Mouse (Mus musculus): ENCODE data around the gene Tmem120b. TPM values are rescaled to one million over a fixed set of nuclear protein-coding genes. Genes with fewer than 3 reads are reported as not detected.

Gene Tmem120b
- polyA plus RNA-seq, 1 experiment from 2014 or later: 19.1 TPM

- Histone ChIP-seq H3K9me3 (no peaks in the 10 kb centered on the region), H3K27me3 (no peaks in the 10 kb centered on the region), H3K4me3 (no peak overlapping the region), H3K27ac (no peak overlapping the region), H3K9ac (no peak overlapping the region), H3K4me2 (replicated peaks) (no peak overlapping the region), H3K4me1 (no peaks in the 10 kb centered on the region; the same call in 1 of the 2 replicates), H3K36me3 (peaks cover 28% of the 10 kb centered on the region)
- WGBS: 54% methylated on average over 7 of the region's 7 CpGs
- ATAC-seq (ENCODE audit: low FRiP score, low read depth): no peak
Measured at GRCm38 (mm10) chr5:123102376-123102775, 34.2 kb downstream of the Tmem120b start.

GRCm38 (mm10) chr5:123103556-123103955 is 35.3 kb downstream of the Tmem120b start:
- Histone ChIP-seq H3K4me3 (no peak overlapping the region), H3K4me2 (replicated peaks) (no peak overlapping the region), H3K36me3 (peaks cover 28% of the 10 kb centered on the region), H3K4me1 (no peaks in the 10 kb centered on the region; the same call in 1 of the 2 replicates), H3K9me3 (no peaks in the 10 kb centered on the region), H3K27ac (no peak overlapping the region), H3K27me3 (no peaks in the 10 kb centered on the region), H3K9ac (no peak overlapping the region)
- WGBS: 51% methylated on average over 8 of the region's 8 CpGs
- no peak for ATAC-seq (ENCODE audit: low FRiP score, low read depth)

GRCm38 (mm10) chr5:123104769-123105168 is 36.6 kb downstream of the Tmem120b start:
- H3K4me2 ChIP-seq (replicated peaks): no peak overlapping the region
- H3K9ac ChIP-seq: no peak overlapping the region
- peaks cover 10% of the 10 kb centered on the region for H3K4me1 ChIP-seq
- H3K27me3 ChIP-seq: no peaks in the 10 kb centered on the region
- WGBS: 89% methylated on average over 6 of the region's 6 CpGs
- no peaks in the 10 kb centered on the region for H3K9me3 ChIP-seq
- no peak overlapping the region for H3K4me3 ChIP-seq
- ATAC-seq (ENCODE audit: low FRiP score, low read depth): no peak
- H3K36me3 ChIP-seq: peaks cover 23% of the 10 kb centered on the region
- H3K27ac ChIP-seq: no peak overlapping the region

- H3K36me3 ChIP-seq: peaks cover 10% of the 10 kb centered on the region
- ATAC-seq (ENCODE audit: low FRiP score, low read depth): no peak
- no peaks in the 10 kb centered on the region for H3K27me3 ChIP-seq
- no peak overlapping the region for H3K27ac ChIP-seq
- H3K9me3 ChIP-seq: no peaks in the 10 kb centered on the region
- peak overlapping the region; percentile 19 for H3K4me2 ChIP-seq (replicated peaks)
- H3K4me1 ChIP-seq: peaks cover 23% of the 10 kb centered on the region
- H3K4me3 ChIP-seq: no peak overlapping the region
- WGBS: 32% methylated on average over 13 of the region's 13 CpGs
- 0 out of 2 replicates have a peak overlapping the region, but pooled peaks have one; percentile 48 for H3K9ac ChIP-seq
Measured at GRCm38 (mm10) chr5:123109452-123110203, 41.4 kb downstream of the Tmem120b start.

GRCm38 (mm10) chr5:123110296-123110721 is 42.1 kb downstream of the Tmem120b start:
- peaks cover 8% of the 10 kb centered on the region for H3K36me3 ChIP-seq
- H3K9me3 ChIP-seq: no peaks in the 10 kb centered on the region
- no peak for ATAC-seq (ENCODE audit: low FRiP score, low read depth)
- H3K4me1 ChIP-seq: peaks cover 23% of the 10 kb centered on the region
- peak overlapping the region; percentile 48; the same call in 1 of the 2 replicates for H3K9ac ChIP-seq
- no peak overlapping the region for H3K4me3 ChIP-seq
- no peaks in the 10 kb centered on the region for H3K27me3 ChIP-seq
- 30% methylated on average over 13 of the region's 13 CpGs for WGBS
- H3K4me2 ChIP-seq (replicated peaks): peak overlapping the region; percentile 40
- no peak overlapping the region for H3K27ac ChIP-seq

- Histone ChIP-seq H3K27ac (no peak overlapping the region), H3K4me2 (replicated peaks) (no peak overlapping the region), H3K4me1 (peaks cover 23% of the 10 kb centered on the region), H3K27me3 (no peaks in the 10 kb centered on the region), H3K9ac (no peak overlapping the region), H3K36me3 (peaks cover 4% of the 10 kb centered on the region), H3K4me3 (no peak overlapping the region), H3K9me3 (no peaks in the 10 kb centered on the region)
- WGBS: 60% methylated on average over 11 of the region's 11 CpGs
- ATAC-seq (ENCODE audit: low FRiP score, low read depth): no peak
Measured at GRCm38 (mm10) chr5:123114109-123114508, 45.9 kb downstream of the Tmem120b start.

GRCm38 (mm10) chr5:123114924-123115323 is 46.7 kb downstream of the Tmem120b start:
- Histone ChIP-seq H3K4me1 (peaks cover 15% of the 10 kb centered on the region), H3K4me3 (no peak overlapping the region), H3K27me3 (no peaks in the 10 kb centered on the region), H3K9ac (no peak overlapping the region; the same call in 1 of the 2 replicates), H3K9me3 (no peaks in the 10 kb centered on the region), H3K36me3 (peaks cover 11% of the 10 kb centered on the region), H3K27ac (no peak overlapping the region), H3K4me2 (replicated peaks) (no peak overlapping the region)
- 42% methylated on average over 7 of the region's 7 CpGs for WGBS
- ATAC-seq (ENCODE audit: low FRiP score, low read depth): no peak

- no peak for ATAC-seq (ENCODE audit: low FRiP score, low read depth)
- 69% methylated on average over 8 of the region's 8 CpGs for WGBS
- no peak overlapping the region for H3K9ac ChIP-seq
Measured at GRCm38 (mm10) chr5:123116080-123116479, 47.9 kb downstream of the Tmem120b start.

GRCm38 (mm10) chr5:123117257-123117656 is 49.0 kb downstream of the Tmem120b start:
- no peak for ATAC-seq (ENCODE audit: low FRiP score, low read depth)
- no peak overlapping the region for H3K4me2 ChIP-seq (replicated peaks)
- H3K4me1 ChIP-seq: 0 out of 2 replicates have a peak, but pooled peaks cover 4% of the 10 kb centered on the region
- WGBS: 20% methylated on average over 10 of the region's 10 CpGs
- H3K27ac ChIP-seq: no peak overlapping the region
- no peak overlapping the region; the same call in 1 of the 2 replicates for H3K9ac ChIP-seq
- peaks cover 12% of the 10 kb centered on the region for H3K36me3 ChIP-seq
- H3K4me3 ChIP-seq: no peak overlapping the region
- H3K9me3 ChIP-seq: no peaks in the 10 kb centered on the region
- H3K27me3 ChIP-seq: no peaks in the 10 kb centered on the region

More at GRCm38 (mm10) chr5:123116080-123116479, 47.9 kb downstream of the Tmem120b start:
- H3K36me3 ChIP-seq: peaks cover 11% of the 10 kb centered on the region
- 0 out of 2 replicates have a peak, but pooled peaks cover 4% of the 10 kb centered on the region for H3K4me1 ChIP-seq
- no peaks in the 10 kb centered on the region for H3K27me3 ChIP-seq
- no peak overlapping the region for H3K27ac ChIP-seq
- H3K4me2 ChIP-seq (replicated peaks): no peak overlapping the region
- H3K4me3 ChIP-seq: no peak overlapping the region
- H3K9me3 ChIP-seq: no peaks in the 10 kb centered on the region

- 75% methylated on average over 8 of the region's 8 CpGs for WGBS
- H3K9ac ChIP-seq: no peak overlapping the region
- 0 out of 2 replicates have a peak, but pooled peaks cover 4% of the 10 kb centered on the region for H3K4me1 ChIP-seq
- peaks cover 3% of the 10 kb centered on the region; the same call in 1 of the 2 replicates for H3K9me3 ChIP-seq
- H3K4me3 ChIP-seq: no peak overlapping the region
- H3K36me3 ChIP-seq: peaks cover 16% of the 10 kb centered on the region
- no peak for ATAC-seq (ENCODE audit: low FRiP score, low read depth)
- H3K27ac ChIP-seq: no peak overlapping the region
- H3K27me3 ChIP-seq: no peaks in the 10 kb centered on the region
- no peak overlapping the region for H3K4me2 ChIP-seq (replicated peaks)
Measured at GRCm38 (mm10) chr5:123117773-123118172, 49.6 kb downstream of the Tmem120b start.

- Histone ChIP-seq H3K9me3 (peaks cover 3% of the 10 kb centered on the region; the same call in 1 of the 2 replicates), H3K4me2 (replicated peaks) (no peak overlapping the region), H3K27ac (no peak overlapping the region), H3K4me3 (no peak overlapping the region), H3K9ac (no peak overlapping the region), H3K36me3 (peaks cover 26% of the 10 kb centered on the region), H3K27me3 (no peaks in the 10 kb centered on the region), H3K4me1 (0 out of 2 replicates have a peak, but pooled peaks cover 4% of the 10 kb centered on the region)
- ATAC-seq (ENCODE audit: low FRiP score, low read depth): no peak
- 82% methylated on average over 10 of the region's 10 CpGs for WGBS
Measured at GRCm38 (mm10) chr5:123118826-123119225, 50.6 kb downstream of the Tmem120b start.

GRCm38 (mm10) chr5:123120624-123121215 is 52.5 kb downstream of the Tmem120b start:
- no peak overlapping the region for H3K4me2 ChIP-seq (replicated peaks)
- no peak overlapping the region for H3K4me3 ChIP-seq

More at GRCm38 (mm10) chr5:123120624-123121215, 52.5 kb downstream of the Tmem120b start:
- Histone ChIP-seq H3K27ac (no peak overlapping the region), H3K9me3 (peaks cover 3% of the 10 kb centered on the region; the same call in 1 of the 2 replicates), H3K36me3 (peaks cover 36% of the 10 kb centered on the region), H3K27me3 (no peaks in the 10 kb centered on the region), H3K4me1 (0 out of 2 replicates have a peak, but pooled peaks cover 4% of the 10 kb centered on the region), H3K9ac (no peak overlapping the region)
- WGBS: 67% methylated on average over 7 of the region's 7 CpGs
- no peak for ATAC-seq (ENCODE audit: low FRiP score, low read depth)

All from limb, embryonic 13.5 days (tissue).